Mouse (Mus musculus): ENCODE measurements around the gene Sf3b4.
"Not testable (repeated sequence)": the region's sequence is repeated elsewhere in the genome, so short reads cannot be mapped to it uniquely, and the experiment has no call there.

The Sf3b4 gene

DNA sequence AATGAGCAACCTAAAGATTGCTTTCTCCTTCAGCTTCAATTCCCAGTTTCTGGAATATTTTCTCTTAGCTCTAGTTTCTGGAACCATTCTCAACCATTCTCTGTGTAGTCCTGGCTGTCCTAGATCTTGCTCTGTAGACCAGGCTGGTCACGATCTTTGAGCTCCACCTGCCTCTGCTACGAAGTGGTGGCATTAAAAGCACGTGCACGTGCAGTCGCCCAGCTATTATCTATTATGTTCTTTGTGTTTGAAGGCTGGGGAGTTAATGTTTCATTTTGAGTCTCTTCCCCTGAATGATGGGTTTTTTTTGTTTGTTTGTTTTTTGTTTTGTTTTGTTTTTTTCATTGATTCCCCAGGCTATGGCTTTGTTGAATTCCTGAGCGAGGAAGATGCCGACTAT is 1.1 kb downstream of the Sf3b4 start:
- no peak for DNase-seq (ENCODE audit: low spot score in 2 of 2)

DNA sequence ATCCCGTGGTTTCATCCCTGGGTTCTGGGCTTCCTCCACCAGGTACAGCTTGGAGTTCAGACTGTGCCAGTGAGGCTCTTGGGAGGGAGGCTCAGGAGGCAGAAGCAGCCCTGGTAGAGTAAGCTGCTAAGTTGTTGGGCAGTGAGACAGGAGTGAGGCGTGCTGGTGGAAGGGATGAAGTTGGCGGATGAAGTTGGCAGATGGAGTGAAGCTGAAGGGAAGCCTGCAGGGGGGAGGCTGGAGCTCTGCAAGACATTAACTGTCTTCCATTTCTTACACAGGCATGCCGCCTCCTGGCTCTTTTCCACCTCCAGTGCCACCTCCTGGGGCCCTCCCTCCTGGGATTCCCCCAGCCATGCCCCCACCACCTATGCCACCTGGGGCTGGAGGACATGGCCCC is 1.9 kb downstream of the Sf3b4 start:
- not testable (repeated sequence) for DNase-seq (ENCODE audit: low spot score in 2 of 2)

DNA sequence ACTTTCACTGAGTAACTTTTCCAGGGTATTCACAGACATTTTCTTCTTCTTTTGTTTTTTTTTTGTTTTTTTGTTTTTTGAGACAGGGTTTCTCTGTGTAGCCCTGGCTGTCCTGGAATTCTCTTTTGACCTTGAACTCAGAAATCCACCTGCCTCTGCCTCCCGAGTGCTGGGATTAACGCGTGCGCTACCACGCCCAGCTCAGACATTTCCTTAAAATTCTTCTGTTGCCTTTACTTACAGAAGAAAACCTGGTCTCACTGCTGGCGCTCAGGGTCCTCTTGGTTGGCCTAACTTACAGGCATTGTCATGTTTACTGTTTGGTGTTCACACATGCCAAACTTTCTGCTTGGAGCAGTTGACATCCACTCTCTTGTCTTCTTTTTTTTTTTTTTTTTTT is 3.1 kb downstream of the Sf3b4 start:
- no peak for DNase-seq (ENCODE audit: low spot score in 2 of 2)

DNA sequence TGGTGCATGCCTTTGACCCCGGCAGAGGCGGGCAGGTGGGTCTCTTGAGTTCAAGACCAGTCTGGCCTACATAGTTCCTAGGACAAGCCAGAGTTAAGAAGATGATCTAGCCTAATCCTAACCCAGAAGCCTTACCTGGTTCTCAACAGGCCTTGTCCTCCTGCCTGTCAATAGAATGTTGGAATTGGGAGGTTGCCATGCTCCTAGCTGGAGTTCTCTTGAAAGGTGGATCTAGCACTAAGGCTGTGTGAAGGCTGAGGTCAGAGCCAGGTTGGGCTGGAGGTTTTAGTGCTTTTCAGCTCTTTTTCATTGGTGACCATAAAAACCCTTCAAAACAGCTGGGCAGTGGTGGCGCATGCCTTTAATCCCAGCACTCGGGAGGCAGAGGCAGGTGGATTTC is 6.3 kb downstream of the Sf3b4 start:
- no peak for DNase-seq (ENCODE audit: low spot score in 2 of 2)

DNA sequence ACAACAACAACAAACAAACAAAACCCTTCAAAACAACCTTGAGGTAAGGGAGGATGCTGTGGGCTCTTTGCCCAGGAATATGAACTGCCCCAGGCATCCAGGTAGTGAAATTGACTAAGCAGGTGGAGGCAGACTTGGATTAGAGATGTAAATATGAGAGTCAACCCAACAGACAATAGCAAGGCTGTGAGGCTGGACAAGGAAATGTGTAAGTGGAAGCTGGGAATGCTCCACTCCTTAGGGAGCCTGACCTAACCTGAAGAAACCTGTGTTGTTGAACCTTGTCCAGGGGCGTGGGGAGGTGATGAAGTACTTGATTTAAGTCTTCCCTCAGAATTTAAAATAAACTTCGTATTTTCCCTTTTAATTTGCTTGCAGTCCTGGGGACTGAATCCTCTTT is 6.8 kb downstream of the Sf3b4 start:
- DNase-seq (ENCODE audit: low spot score in 2 of 2) = no peak

DNA sequence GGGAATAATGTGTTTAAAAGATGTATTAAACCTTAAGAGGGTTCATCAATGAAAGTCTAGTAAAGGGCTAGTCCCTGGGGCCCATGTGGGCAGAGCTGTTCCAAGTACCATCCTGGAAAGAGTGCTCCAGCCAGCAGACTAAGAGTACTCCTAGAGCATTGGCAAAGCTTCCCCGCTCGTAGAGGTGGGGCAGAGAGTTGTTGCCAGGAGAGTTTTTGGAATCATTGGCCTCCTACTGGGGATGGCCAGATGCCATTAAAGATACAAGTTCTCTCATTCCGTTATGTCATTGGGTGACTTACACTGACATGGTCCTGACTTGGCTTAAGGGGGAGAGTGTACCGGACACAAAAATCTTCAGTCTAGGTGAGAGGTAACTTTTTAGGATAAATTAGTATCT is 7.4 kb downstream of the Sf3b4 start:
- DNase-seq (ENCODE audit: low spot score in 2 of 2) = no peak

DNA sequence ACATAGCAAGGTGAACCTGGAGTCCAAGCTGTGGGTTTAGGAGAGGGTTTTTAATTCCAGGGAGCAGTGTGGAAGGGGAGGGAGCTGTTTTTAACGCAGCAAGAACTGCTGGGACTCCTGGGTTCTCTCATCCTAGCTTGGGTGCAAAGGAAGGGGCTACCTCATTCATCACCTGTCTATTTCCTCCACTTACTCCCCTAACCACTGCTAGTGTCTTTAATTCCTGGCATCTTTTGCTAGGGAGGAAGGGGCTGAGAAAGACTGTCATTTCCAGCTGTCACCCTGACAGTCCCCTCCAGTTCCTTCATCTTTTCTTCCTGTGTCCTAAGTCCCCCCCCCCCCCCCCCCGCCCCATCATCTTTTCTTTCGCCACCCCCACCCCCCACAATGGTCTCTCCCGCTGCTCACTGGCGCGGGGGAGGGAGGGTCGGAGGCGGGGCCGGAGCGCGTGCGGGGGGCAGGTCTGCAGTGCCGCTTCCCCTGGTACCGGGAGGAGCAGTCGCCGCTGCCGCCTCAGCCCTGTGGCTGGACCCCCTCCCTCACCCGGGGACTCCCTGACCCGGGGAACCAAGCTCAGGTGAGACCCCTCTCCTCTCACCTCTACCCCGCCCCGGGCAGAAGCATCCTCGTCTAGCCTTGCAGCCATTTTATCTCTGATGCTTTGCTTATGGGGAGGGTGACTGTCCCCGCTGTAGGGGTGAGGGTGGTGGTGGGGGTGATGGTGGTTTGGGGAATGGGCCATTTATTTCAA is 8.8 kb downstream of the Sf3b4 start, which contains the start of gene Sv2a:
TSS of gene Sv2a (plus strand) at position 425 of the 751 bp plus-strand sequence.
- peak in 1 of 2 experiments; percentile 72 for DNase-seq (ENCODE audit: low spot score in 2 of 2)

DNA sequence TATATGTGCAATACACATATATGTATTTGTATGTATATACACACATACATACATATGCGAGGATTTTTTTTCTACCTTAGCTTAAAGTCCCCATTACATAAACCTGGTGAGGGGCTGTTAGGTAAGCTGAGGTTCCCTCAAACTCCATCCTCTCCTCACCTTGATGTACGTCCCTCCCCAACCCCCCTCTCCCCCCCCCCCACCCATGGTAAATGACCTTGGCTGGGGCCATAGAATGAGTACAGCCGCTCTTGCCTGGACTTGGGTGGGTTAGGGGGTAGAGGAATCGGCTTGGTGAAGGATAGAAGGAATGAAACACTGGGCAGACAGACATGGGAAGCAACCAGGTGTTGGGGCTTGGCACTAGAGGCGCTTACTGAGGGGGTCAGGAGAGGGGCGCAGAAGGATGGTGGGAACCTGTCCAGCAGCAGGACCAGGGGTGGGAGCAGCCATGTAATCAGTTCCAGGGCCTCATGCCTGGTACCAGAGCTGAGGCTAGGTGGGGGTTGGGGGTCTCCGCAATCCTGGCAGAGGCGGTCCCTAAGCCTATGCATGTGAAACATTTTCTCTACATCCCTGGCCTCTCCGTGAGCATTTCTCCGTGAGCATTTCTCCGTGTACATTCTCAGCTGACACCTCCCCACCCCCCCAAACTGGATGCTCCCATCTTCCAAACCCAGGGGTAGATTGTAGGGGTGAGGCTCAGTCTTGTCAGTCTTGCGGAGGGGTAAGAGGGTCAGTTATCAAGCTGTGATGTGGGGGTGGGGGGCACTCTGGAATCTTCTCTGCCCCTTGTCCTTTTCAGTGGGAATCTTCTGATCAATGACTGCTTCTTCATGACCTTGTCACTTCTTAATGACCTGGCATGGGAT is 9.6 kb downstream of the Sf3b4 start:
- DNase-seq (ENCODE audit: low spot score in 2 of 2) = peak in 1 of 2 experiments; percentile 47

DNA sequence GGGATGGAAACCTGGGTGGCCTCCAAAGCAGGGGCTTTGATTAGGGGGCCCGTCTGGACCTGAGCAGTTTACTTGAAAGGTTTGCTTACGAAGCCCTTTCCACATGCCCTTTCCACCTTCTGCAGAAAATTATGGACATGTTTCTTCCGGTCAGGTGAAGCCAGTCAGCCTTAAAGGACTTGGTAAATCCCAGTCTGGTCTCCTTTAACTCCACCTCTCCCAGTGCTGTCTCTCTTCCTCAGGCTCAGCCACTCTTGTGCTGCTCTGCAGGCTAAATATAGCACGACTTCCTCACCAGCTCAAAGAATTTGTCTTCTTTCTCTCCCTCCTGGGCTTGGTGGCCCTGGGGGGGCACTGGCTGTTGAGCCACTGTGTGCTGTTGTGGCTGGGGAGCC is 10.2 kb downstream of the Sf3b4 start:
- peak in 1 of 2 experiments; percentile 48 for DNase-seq (ENCODE audit: low spot score in 2 of 2)

DNA sequence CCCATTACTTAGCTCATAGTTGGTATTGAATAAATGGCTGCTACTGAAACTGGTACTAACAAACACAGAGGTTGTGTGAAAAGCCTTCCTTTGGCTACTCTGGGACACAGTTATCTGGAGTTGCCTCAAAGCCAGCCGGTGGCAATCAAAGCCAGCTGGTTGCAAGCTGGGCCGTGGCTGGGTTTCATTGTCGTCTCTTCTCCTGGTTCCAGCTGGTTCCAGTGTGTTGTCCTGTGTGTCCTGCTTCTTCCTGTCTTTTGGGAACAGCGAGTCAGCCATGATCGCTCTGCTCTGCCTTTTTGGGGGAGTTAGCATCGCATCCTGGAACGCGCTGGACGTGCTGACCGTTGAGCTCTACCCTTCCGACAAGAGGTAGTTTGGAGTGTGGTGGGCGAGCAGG is 20.8 kb downstream of the Sf3b4 start:
- no peak for DNase-seq (ENCODE audit: low spot score in 2 of 2)

DNA sequence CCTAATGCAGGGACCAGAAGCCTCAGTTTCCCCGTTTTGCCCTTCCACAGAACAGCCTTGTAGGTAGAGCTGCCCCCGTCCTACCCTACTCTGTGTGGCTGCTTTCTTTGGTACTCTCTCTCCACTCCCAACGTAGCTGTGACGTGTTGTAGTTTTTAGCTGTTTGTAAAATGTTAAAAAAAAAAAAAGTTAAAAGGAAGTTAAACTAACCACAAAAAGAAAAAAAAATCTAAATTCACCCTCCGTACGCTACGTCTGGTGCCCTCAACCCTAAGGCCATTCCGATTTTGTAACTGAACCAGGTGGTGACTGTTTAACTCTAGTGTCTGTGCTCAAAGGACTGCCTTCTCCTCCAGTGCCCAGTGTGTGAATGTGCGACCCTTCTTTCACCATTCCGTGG is 22.8 kb downstream of the Sf3b4 start:
- no peak for DNase-seq (ENCODE audit: low spot score in 2 of 2)

DNA sequence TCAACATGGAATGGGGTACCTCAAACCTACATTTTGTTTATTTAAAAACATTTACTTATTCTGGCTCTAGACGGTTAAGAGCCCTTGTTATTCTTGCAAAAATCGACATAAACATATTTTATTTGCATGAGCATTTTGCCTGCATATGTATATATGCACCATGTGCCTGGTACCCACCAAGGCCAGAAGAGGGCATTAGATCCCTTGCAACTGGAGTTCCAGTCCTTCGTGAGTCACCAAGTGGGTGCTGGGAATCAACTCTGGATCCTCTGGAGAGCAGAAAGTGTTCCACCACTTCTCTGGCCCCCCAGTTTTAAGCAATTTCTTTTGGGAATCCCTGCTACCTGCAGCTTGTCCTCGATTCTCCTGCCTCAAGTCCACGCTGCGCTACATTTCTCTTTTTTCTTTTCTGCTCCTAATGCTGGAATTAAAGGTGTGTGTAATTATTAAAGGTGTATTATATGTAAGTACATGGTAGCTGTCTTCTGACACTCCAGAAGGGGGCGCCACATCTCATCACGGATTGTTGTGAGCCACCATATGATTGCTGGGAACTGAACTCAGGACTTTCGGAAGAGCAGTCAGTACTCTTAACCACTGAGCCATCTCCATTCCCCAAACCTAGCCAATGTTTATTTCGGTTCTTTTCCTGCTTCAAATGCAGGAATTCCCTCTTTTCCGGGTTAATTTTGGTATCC is 23.6 kb downstream of the Sf3b4 start:
- DNase-seq (ENCODE audit: low spot score in 2 of 2) = no peak

DNA sequence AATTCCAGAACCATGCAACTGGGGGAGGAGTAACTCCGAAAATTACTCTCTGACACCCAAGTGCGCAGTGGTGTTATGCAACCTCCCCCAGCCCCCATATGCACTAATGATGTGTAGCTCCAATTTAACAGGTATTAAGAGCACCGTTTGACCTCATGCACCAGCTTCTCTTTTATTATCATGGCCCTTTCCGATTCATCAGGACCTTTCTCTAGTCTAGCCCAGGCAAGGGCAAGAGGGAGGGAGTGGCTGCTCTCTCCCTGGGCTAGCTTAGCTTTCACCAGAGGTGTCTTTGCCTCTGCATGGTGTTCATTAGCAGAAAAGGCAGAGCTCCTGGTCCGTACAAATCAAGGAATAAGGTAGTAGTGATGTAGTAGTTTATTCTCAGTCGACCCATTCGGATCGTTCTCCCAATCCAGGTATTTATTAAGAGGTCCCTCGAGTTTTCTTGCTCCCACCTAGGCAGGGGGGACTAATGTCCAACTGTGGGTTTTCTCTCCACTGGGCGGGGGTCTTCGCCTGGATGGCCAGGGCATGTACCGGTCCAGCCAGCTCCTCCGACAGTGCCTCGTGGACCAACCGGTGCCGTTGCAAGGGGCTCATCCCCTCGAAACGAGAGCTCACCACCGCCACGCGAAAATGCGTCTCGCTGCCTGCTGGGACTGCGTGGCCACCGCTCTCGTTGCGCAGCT is 24.5 kb downstream of the Sf3b4 start:
- DNase-seq (ENCODE audit: low spot score in 2 of 2) = no peak

DNA sequence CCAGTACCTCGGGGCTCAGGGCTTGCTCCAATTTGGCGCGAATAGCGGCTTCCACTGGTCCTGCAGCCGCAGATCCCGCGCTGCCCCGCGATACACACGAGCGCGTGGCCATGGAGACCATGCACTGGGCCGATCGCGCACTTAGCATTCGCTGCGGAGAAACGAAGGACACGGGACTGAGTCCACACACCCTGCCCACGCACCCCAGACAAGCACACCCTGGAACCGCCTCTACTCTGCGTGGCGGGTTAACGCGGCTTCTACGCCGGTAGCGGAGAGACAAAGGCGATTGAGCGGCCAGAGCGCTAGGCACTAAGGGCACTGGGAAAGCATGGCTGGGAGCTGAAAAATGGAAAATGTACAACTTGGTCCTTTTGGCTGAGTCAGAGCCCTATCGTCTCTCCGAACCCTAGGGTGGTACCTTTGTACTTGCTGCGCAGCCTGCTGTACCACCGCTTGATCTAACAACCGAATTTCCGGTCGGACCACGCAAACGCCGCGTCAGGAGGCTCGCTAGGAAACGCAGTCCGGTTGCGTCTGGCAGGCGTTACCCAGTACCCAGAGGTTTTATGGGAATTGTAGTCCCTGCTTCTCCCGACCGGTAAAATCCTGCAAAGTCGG is 25.1 kb downstream of the Sf3b4 start:
- peak; percentile 86 to 94 for DNase-seq (ENCODE audit: low spot score in 2 of 2)

DNA sequence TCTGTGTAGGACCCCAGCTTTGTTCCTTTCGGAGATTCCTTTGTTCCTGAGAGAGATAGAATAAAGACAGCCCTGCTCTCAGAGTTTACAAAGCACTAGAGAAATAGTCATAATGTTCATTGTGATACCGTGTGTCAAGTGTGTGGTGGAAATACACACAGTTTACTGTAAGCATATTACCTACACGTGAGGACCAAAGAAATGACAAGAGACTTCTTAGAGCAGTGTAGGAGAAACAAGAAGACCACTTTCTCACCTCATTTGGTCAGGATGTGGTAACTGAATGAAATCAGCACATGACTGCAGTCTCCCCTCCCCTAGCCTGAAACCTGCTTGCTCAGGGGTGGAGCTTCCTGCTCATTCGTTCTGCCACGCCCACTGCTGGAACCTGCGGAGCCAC is 26.0 kb downstream of the Sf3b4 start:
- DNase-seq (ENCODE audit: low spot score in 2 of 2) = no peak

DNA sequence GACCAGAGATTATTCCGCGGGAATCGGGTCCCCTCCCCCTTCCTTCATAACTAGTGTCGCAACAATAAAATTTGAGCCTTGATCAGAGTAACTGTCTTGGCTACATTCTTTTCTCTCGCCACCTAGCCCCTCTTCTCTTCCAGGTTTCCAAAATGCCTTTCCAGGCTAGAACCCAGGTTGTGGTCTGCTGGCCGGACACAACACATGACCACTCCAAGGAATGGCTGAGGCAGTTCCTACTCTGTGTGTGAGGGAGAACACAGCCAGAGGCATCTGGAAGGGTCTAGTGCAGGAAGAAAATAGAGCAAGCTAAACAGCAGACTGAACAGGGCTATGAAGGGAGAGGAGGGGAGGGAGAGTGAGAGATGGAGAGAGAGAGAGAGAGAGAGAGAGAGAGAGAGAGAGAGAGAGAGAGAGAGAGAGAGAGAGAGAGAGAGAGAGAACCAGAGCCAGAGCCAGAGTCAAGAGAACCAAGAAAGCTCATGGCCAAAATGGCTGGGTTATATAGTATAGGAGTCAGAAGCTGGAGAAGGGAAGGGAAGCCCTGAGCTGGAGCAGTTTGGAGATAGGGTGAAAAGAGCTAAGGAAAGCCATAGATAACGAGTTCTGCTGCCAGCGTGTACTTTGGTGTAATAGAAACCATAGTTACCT is 26.6 kb downstream of the Sf3b4 start:
- DNase-seq (ENCODE audit: low spot score in 2 of 2) = not testable (repeated sequence)

DNA sequence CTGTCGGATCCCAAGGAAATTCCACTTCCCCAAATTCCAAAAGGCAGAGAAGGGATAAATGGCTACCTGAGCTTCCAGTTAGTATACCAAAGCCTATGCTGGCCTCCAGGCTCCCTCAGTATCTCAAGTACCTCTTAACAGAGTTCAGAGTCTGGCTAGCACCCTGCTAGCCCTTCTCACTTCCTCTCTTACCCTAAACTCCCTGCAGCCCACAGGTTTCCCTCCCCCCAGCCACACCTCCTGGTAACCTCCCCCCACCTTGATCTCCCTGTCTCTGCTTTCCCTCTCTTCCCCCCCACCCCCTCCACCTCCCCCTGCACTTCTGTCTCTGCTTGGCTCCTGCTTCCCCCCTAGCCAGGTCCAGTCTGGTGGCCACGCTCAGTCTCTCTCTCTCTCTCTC is 27.6 kb downstream of the Sf3b4 start:
- DNase-seq (ENCODE audit: low spot score in 2 of 2) = no peak

DNA sequence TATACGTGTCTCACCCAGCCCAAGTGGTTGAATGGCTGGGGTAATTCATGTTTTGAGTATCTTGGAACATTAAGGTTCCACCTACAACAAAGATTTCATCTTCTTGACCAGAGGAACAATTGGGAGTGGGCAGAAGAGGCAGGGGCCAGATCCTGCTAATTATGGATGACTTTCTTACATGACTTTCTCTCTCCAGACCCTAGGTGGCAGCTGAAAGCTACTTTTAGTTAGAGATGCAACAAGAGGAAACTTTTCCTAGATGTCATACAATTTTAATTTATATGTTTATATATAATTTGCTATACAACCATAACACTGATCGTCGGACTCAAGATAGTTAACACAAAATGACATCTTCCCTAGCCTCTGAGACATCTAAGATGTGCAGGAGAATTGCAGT is 35.7 kb downstream of the Sf3b4 start:
- no peak for DNase-seq (ENCODE audit: low spot score in 2 of 2)

DNA sequence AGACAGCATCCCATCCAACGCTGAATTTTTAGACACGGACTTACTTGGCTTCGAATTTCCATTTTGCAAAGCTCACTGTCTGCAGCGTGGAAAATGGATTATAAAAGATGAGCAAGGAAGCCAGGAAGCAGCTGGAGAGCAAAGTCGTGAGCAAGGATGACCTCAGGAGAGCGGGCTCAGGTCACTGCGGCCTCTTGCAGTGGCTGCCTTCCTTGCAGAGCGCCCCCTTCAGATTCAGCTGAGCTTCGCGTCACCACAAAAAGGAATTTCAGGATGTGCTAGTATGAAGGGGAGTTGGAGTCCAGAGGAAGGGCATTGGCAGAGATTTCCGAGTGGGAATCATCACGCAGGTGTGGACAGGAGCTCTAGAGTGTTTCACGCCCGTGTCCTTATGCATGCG is 37.1 kb downstream of the Sf3b4 start:
- no peak for DNase-seq (ENCODE audit: low spot score in 2 of 2)

DNA sequence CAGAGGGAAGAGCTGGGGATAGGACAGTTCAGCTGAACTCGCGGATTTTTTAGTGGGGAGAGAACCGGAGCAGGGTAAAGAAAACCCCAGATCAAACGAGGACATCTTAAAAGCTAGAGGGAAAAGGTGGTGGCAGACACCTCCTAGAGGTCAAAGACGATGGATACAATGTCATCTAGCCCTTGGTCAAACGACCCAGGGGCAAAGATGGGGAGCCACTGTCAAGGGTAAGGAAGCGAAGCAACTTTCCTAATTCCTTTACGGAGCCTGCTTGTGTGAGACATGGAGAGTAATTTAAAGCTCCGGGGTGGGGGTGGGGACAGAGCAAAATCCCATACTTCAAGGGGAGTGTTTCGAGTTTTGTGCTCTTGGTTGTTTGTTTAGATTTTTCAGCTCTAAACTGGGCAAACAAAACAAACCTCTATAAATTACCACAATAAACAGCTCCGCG is 47.1 kb downstream of the Sf3b4 start:
- peak in 1 of 2 experiments; percentile 45 for DNase-seq (ENCODE audit: low spot score in 2 of 2)

DNA sequence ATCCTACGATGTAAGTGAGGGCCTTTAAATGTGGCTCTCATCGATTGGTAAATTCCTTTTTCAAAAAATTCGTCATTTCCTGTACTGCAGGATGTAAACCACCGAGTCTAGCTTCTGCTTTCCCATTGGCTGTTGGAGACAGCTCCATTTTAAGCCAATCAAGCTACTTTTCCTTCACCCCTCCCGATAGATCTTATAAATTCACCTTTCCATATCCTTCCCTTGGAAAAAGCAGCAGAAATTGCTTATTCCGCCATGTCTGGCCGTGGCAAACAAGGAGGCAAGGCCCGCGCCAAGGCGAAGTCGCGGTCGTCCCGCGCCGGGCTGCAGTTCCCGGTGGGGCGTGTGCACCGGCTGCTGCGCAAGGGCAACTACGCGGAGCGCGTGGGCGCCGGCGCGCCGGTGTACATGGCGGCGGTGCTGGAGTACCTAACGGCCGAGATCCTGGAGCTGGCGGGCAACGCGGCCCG is 47.6 kb downstream of the Sf3b4 start, which contains the start of the genes Bola1 and Hist2h2ab:
TSS of gene Bola1 (minus strand) at position 49 of the 470 bp plus-strand sequence.
TSS of gene Hist2h2ab (plus strand) at position 205 of the 470 bp plus-strand sequence.
- DNase-seq (ENCODE audit: low spot score in 2 of 2) = peak; percentile 83 to 87

All from left cerebral cortex, adult 9 months (tissue).